Mouse (Mus musculus): Measurements from ENCODE around the gene Abhd15. TPM values are rescaled to one million over a fixed set of nuclear protein-coding genes. Genes with fewer than 3 reads are reported as not detected.

Abhd15 gene
- 1 to 10 TPM; 1.9 to 2.4 TPM for total RNA-seq (2021)
- long read RNA-seq, experiment 1, partial matches to known transcripts: 0 of 14 reads
- long read RNA-seq, experiment 1, other reads (novel, unspliced or antisense): 13 of 14 reads
- long read RNA-seq, experiment 2, partial matches to known transcripts: 0 of 22 reads
- long read RNA-seq, experiment 2, other reads (novel, unspliced or antisense): 21 of 22 reads

DNA sequence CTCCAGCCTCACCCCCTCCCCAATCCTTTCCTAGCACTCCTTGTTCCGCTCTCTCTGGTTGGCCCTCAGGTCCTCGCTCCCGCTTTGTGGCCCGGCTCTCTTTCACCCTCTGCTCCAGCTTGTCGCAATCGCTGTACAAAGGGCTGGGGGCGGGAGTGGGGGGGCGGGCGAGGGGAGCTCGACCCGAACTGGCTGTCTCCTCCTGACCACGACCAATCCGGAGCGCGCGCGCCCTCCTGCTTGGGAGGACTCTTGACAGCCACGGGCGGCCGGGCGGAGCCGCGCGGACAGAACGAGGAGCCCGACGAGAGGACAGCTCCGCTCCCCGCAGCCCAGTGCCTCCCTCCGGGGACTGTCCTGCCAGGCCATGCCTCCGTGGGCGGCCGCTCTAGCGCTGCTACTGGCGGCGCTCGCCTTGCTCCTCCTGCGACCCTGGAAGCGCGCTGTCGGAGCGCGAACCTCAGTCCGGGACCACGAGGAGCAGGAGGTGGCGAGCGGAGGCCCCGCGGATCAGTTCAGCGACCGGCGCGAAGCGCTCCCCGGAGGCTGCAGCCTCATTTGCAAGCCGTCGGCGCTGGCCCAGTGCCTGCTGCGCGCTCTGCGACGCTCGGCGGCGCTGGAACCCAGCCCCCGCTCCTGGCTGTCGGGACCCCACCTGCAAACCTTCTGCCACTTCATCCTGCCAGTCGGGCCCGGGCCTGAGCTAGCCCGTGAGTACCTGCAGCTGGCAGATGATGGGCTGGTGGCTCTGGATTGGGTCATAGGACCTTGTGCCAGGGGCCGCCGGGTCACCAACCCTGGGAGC is at the start of gene Abhd15:
TSS of gene Abhd15 (plus strand) at position 290 of the 805 bp plus-strand sequence.
- DNase-seq (ENCODE audit: low spot score in 2 of 2): peak; percentile 67 to 71

DNA sequence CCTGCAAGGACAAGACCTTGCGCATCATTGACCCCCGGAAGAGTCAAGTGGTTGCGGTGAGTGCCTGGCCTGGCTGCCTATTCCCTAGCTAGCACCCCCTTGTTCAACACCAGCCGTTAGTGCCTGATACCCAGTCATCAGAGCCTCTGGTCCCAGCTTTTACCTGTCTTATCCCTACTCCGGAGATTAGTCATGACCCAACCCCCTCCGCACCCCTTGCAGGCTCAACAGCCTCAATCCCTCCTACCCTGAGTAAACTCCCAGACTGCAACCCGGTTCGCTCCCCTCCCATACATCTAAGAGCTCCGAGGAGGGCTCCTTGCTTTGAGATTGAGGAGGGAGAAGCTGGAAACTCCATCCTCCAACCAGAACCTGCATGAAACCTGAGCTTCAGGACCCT is 48.4 kb upstream of the Abhd15 start:
- DNase-seq (ENCODE audit: low spot score in 2 of 2): no peak

DNA sequence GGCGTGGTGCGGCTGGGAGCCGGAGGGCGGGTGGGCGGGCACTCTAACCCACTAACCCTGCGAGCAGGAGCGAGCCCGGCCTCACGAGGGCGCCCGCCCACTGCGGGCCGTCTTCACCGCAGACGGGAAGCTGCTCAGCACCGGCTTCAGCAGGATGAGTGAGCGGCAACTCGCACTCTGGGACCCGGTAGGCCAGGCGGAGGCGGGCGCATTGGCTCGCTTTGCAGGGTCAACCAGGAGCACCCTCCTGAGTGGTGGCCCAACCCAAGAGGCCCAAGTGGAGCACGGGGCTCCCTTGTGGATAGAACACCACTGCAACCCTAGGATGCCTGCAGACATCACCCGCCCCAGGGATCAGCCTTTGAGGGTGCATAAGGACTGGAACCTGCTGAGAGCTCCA is 47.8 kb upstream of the Abhd15 start:
- DNase-seq (ENCODE audit: low spot score in 2 of 2): peak; percentile 62 to 63

DNA sequence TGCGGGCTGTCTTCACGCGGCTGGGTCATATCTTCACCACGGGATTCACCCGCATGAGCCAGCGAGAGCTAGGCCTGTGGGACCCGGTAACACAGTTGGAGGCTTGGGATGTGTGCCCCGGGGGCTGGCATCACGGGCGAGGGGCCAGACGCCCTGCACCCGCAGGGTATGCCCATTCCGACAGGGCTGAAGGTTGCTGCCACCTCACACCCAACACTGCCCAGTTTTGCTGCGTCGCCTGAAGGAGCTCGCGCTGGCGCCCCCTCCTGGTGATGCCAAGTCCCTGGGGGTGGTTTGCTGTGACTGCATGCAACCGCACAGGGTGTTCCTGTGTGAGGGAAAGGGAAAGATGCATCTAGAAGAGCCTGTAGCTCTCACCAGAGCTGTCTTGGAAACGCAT is 47.1 kb upstream of the Abhd15 start:
- peak; percentile 71 to 77 for DNase-seq (ENCODE audit: low spot score in 2 of 2)

DNA sequence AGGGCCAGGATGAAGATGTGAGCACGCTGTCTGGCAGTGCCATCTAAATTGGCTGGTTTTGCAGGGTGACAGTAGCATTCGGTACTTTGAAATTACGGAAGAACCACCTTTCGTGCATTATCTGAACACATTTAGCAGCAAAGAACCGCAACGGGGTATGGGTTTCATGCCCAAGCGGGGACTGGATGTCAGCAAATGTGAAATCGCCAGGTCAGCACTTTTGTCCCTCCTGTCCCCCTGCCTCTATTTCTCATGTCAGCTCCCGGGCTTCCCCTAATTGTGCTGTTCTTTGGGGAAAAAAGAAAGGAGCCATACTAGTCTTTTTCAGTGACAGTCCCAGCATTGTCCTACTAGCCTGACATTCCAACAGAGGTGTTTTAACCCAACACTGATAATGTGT is 46.5 kb upstream of the Abhd15 start:
- DNase-seq (ENCODE audit: low spot score in 2 of 2): no peak

DNA sequence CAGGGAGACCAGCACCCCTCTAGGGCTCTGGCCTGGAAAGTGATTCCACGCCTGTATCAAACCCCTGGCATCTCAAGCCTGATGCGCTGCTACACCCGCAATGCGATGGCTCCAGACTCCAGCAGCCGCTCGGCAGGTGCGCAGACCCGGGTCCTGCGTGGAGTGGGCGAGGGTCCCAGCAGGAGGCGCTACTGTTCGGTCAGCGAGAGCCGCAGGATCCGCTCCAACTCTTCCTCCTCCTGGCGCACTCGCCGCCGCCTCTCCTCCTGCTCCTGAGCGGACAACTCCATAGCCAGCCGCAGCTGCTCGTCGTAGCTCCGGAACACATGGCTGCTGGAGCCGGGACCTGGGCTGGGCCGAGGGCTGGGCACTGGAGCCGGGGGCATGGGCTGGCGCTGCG is 43.5 kb upstream of the Abhd15 start:
- no peak for DNase-seq (ENCODE audit: low spot score in 2 of 2)

DNA sequence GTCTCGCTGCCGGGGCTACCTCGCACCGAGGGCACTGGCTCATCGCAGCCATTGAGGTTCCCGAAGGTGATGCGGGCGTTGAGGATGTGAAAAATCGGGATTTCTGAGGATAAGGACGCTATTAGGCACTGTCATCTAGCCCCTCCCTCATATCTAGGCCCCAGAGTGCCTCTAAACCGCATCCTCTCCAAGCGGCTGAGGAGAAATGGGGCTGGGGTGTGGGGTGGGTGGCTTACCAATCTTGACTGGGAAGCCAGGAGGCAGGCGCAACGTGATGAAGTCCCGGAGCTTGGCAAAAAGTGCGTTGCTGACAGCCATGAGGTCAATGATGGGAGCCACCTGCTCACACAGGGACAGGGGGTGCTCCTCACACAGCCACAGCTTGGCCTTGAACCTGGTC is 42.1 kb upstream of the Abhd15 start:
- DNase-seq (ENCODE audit: low spot score in 2 of 2): no peak

DNA sequence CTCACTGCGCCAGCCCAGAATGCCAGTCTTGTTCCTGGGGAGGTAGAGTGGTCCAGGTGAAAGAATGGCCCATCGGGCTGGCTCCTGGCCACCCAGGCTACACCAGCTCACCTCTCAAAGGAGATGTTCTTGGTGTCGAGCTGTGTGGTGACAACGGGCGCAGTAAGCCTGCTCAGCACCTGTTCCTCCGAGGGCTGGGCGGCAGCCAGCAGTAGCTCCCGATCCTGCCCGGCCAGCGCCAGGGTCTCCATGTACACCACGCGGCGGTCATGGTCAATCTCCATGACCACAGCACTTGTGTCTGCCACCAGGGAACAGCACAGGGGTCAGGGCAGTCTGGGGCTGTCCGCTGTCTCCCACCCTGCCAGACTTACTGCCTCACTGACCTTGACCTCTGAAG is 38.7 kb upstream of the Abhd15 start:
- DNase-seq (ENCODE audit: low spot score in 2 of 2): no peak

DNA sequence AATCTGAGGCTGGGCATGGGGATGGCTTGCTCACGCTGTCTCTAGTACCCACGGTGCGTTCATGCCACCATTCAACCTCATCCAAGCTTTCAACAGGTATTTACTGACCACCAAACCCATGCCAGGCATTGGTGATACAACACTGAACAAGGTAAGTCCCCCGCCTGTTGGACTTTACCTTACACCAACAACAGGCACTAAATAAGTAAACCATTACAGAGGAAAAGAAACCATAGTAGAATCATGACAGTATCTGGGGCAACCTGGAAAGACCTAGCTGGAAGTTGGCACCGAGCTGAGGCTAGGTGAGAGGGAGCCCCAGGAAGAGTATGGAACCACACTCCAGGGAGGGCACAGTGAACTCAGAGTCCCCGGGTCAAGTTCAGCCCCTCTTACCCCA is 38.0 kb upstream of the Abhd15 start:
- no peak for DNase-seq (ENCODE audit: low spot score in 2 of 2)

DNA sequence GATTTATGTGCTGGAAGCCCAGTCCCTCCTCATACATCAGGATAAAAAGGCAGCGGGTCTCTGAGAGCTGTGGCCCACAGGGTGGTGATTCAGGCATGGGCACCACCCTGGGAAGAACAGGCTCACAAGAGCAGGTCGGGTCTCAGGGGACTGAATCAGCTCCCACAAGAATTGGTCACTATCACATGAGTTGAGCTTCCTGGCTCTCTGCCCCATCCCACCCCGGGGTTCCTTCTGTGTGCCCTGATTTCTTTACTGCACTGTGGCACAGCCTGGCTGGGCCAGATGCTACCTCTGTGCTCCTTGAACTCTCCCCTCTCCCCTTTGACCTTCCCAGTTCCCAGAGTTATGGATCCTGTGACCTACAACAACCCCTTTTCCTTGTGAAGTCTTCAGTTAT is 31.9 kb upstream of the Abhd15 start:
- DNase-seq (ENCODE audit: low spot score in 2 of 2): no peak

DNA sequence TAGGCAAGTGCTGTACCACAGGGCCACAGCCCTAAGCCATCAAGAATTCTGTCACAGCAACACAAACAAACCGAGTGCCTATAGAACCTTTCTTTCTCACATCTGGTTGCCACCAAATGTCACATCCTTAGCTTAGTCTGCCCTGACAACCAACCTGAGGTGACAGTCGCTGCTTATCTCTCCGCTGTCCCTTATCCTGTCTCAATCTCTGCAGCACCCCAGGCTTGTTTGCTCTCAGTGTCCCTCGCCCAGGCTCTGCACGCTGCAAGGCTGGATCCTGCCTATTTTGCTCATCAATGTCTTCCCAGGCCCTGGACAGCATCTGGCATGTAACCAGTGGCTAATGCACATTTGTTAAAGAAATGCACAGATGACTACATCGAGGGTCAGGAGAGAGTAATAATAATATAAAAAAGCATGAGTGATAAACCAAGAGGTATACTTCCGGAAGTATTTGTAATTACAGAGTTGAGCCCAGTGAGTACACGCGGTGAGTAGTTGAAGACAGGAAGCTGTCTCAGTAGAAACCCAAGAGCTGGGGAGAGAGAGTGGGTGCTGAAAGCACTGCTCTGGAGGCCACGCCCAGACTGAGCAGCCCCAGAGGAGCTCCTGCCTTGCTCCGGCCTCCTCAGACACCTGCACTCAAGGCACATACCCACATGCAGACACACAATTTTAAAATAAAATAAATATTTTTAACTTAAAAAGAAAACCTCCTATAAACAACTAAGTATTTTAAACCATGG is 31.2 kb upstream of the Abhd15 start:
- no peak for DNase-seq (ENCODE audit: low spot score in 2 of 2)

DNA sequence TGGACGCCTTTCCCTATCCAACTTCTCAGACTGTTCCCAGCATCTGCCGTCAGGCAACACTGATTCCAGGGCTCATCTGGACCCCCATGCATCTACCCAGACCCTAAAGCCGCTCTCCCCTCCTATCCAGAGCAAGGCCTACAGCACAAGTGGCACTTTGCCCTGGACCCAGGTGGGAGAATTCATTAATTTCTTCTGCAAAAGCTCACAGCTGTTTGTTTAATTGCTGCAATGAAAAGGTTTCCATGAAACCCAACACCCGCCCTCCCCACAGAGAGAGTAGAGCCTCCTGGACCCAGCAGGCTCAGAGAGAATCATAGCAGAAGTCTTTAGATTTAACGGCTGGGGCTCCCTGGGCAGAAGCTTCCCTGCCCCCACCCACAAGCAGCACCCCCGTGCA is 29.7 kb upstream of the Abhd15 start:
- DNase-seq (ENCODE audit: low spot score in 2 of 2): no peak

DNA sequence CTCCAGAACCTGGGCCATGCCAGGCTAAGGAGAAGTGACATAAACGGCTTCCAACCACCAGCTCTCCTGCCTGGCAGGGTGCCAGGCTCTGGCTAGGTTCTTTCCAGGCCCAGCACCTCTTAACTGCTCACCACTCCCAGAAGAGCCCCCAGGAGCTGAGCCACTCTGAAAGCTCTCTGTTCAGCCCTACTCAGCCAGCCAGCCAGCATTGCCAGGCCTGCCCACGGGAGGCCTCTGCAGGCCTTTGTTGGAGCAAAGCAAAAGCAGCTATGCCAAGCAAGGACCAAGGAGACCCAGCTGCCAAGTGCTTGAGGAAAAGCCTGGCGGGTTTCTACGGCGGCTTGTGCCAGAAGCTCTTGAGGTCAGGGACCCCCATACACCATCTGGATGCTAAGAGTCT is 28.1 kb upstream of the Abhd15 start:
- peak; percentile 56 to 76 for DNase-seq (ENCODE audit: low spot score in 2 of 2)

DNA sequence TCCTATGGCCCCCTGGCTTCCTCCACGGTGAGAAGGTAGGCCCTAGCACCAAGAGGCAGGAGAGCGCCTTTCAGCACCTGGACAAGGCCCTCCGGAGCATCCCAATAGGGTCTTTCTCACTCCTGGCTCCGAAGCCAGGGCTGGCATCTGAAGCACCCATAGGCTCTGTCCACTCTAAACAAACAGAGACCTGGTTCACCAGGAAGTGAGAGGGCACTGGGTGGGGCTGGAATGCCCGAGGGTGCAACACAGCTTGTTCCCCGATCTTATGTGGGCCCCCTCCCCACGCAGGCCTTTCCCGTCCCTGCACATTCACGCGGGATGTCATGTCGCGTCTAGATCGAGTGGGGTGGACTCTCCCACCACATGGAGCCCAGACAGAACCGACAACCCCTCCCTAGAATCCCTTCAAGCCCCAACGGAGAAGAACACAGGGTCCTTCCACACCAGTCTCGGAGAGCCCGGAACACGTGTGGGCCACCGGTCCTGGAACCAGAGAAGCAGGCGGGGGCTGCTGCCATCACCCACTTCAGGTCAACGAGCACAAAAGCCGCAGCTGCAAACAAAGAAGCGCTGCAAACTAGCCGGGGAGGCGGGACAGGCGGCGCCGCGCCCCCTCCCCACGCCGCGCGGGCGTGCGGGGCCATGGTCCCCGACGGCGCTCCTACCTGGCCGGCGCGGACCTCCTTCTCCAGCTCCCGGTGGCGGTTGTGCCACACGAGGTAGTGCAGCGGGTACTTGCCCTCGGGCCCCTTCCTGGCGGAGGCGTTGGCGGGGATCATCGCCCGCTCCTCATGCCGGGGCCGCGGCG is 25.9 kb upstream of the Abhd15 start:
- no peak for DNase-seq (ENCODE audit: low spot score in 2 of 2)

DNA sequence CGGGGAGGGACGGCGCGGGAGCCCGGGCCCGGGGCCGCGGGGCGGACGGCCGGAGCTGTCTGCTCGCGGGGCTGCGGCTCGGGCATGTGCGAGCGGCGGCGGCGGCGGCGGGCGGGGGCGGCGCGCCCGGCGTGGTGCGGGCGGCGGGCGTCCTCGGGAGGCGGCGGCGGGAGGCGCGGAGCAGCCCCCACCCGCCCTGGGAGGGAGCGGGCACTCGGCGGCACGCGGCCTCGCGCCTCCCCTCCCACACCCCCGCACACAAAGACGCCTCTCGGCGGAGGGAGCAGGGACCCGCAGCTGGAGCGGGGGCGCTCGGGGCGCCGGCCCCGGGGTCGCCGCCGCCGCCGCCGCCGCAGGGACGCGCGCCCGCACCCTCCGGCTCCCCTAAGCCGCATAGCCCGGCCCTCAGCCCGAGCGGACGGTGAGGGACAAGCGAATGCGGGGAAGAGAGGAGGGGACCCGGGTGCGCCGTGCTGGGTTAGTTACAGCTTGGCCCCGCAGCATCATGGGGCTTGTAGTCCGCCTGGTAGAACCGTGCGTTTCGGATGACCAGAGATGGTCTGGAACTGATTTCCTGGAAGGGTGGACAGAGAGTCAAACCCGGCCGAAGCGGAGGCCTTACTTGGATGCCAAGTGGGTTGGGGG is 25.2 kb upstream of the Abhd15 start, which contains the start of gene Ankrd13b:
TSS of gene Ankrd13b (minus strand) at position 88 of the 645 bp plus-strand sequence.
- DNase-seq (ENCODE audit: low spot score in 2 of 2): peak; percentile 76 to 83

DNA sequence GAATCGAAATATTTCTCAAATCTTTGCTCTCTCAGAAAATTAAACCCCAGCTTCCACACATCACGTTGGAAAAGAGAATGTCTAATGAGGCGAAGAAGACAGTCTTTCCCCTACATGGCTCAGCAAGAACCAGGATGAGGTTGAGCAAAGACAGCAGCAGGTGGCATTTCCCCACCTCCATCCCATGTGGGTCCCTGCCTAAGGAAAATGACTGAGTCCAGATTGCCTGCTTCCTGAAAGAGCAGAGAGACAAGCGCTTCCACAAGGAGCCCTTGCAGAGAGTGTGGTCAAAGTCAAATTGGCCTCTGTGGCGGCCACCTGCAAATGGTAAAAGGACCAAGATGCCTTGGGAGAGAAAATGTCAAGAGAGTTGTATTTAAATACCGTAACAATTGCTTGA is 24.5 kb upstream of the Abhd15 start:
- DNase-seq (ENCODE audit: low spot score in 2 of 2): no peak

DNA sequence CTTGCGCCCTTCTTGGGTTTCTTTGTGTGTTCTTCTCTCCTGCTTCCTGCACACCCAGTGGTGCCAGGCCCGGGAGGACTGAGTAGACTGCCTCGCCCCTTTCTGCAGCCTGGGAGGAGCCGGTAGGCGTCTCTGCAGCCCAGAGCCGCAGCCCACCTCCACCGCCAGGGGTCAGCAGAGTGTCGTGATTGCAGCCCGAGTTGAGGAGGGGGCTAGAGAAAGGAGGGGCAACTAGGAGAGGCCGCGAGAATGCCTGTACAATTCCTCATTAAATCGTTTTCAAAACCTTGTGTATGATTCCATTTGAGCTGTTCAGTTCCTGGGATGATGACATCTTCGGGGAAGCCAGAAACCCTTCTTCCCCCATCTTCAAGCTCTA is 23.8 kb upstream of the Abhd15 start:
- DNase-seq (ENCODE audit: low spot score in 2 of 2): peak; percentile 93 to 94

DNA sequence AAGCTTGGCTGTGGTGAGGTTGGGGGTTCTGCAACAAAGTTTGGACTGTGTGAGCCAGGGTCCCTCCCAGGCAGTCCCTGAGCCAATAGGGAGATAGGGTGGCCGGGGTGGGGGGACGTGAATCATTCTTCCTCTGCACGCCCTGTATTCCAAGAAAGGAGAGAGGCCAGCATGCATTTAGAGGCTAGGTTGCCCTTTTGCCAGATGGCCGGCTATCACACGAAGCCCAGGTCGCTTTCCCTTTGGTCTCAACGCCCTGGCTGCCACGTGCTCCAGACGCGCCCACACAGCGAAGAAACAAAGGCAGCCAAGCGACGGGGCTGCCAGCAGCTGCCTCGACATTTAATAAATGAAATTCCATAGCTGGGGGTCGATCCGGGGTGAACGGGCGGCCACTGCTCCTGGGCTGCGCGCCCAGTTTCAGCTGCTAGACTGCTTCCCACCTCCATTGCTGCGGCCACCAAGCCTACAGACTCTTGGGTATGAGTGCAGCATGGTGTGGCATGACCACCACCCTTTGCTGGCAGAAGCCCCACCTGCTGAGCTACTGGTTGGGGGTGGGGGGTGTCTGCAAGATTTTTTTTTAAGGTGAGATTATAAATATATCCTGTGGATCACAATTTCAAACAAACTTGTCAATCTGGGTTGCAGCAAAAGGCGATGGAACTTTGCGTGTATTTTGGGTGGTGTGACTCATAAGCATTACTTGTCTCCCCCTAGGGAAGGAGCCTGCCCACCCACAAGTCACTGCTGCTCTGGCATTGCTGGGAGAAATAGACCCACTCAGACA is 23.2 kb upstream of the Abhd15 start:
- no peak for DNase-seq (ENCODE audit: low spot score in 2 of 2)

DNA sequence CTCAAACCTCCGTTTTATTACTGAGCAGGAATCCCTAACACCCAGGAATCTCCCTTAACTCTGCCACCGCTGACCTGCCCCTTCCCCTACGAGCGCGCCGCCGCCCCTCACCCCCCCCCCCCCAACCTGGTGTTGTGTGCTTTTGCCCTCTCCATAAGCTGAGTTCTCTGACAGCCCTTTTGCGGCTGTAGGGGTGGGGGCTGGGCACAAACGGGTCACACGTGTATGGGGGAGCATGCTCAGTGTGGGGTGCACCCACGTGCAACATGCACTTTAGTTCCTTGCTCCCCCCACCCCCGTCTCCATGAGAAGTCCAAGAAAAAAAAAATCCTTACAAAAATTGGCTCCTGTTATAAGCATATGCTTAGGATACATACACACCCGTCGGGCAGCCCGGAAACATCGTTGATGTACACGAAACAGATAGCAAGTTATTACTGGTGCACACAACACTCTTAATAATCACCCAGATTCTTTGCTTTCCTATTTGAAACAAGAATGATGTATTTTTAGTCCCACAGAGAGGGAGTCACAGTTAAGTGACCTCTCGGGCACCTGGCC is 22.5 kb upstream of the Abhd15 start:
- peak in 1 of 2 experiments; percentile 70 for DNase-seq (ENCODE audit: low spot score in 2 of 2)

DNA sequence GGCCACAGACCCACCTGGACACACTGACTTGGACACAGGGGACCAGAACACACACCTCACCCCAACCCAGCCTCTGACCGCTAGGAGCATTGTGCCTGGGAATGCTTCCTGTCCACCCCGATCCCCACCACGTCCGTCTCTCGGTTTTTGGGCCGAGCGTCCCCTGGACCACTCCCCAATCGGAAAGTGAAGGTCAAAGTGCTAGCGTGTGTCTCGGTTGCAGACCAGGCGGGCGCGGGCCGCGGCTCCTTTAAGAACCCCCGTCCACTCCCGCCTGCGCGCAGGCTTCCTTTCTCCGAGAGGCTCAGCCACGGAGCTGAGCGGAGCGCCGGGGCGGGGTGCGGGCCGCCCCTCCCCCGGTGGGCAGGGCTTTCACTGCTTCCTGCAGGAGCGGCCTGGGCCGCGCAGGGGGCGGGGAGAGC is 22.0 kb upstream of the Abhd15 start:
- peak; percentile 84 to 93 for DNase-seq (ENCODE audit: low spot score in 2 of 2)

Measured in layer of hippocampus, postnatal 14 days (tissue).